In genomic region chr2:75706435-75706834, GRCm38 (mm10) we compare ENCODE assay signal across 1 mouse cellular context.
A peak's percentile ranks its signal among the peaks of the same experiment; 100 is the strongest.
TF ChIP-seq lines count a peak whose summit lies in the region.

No protein-coding gene starts in this region.

TF ChIP-seq in CH12.LX, 34 proteins besides CTCF, POLR2A, EP300 and RAD21 (continued from another document):
- TF ChIP-seq MAFK (IDR thresholded peaks at IDR 0.05; ENCODE audit: insufficient replicate concordance, low read length): no peak
- TF ChIP-seq POLR2AphosphoS2 (IDR thresholded peaks at IDR 0.05; ENCODE audit: low read depth, low read length): no peak
- no peak for TF ChIP-seq ZMIZ1 (IDR thresholded peaks at IDR 0.05; ENCODE audit: low read depth, low read length)
- TF ChIP-seq RCOR1 (conservative IDR thresholded peaks at IDR 0.05; ENCODE audit: low read depth, low read length): no peak
- no peak for TF ChIP-seq E2F4 (IDR thresholded peaks at IDR 0.05; ENCODE audit: insufficient replicate concordance, low read depth, low read length)
- no peak for TF ChIP-seq ZKSCAN1 (IDR thresholded peaks at IDR 0.05; ENCODE audit: borderline replicate concordance, low read depth, low read length)
- TF ChIP-seq HCFC1 (IDR thresholded peaks at IDR 0.05; ENCODE audit: low read depth, low read length): no peak
- TF ChIP-seq ZNF384 (IDR thresholded peaks at IDR 0.05; ENCODE audit: low read depth, low read length): no peak
- TF ChIP-seq KAT2A (IDR thresholded peaks at IDR 0.05; ENCODE audit: insufficient replicate concordance, low read length): no peak
- no peak for TF ChIP-seq ETS1 (conservative IDR thresholded peaks at IDR 0.05; ENCODE audit: low read depth, low read length)
- TF ChIP-seq TBP (conservative IDR thresholded peaks at IDR 0.05; ENCODE audit: low read depth, low read length): no peak
- no peak for TF ChIP-seq USF2 (conservative IDR thresholded peaks at IDR 0.05; ENCODE audit: low read depth, low read length)
- TF ChIP-seq CHD1 (IDR thresholded peaks at IDR 0.05; ENCODE audit: low read depth, low read length): no peak; the same call in 1 of the 2 replicates
- TF ChIP-seq USF1 (IDR thresholded peaks at IDR 0.05; ENCODE audit: low read depth, low read length): no peak
- no peak for TF ChIP-seq MXI1 (IDR thresholded peaks at IDR 0.05; ENCODE audit: low read depth, low read length)
- peak; percentile 34; the same call in 1 of the 2 replicates for TF ChIP-seq MAX (IDR thresholded peaks at IDR 0.05; ENCODE audit: low read length)
- no peak for TF ChIP-seq ZC3H11A (IDR thresholded peaks at IDR 0.05; ENCODE audit: low read depth, low read length)
- TF ChIP-seq MEF2A (IDR thresholded peaks at IDR 0.05; ENCODE audit: borderline replicate concordance, low read depth, low read length): no peak
- TF ChIP-seq MYC (IDR thresholded peaks at IDR 0.05; ENCODE audit: low read depth, low read length): 0 out of 2 replicates have a peak, but pooled peaks have one; percentile 51
- no peak for TF ChIP-seq NRF1 (IDR thresholded peaks at IDR 0.05; ENCODE audit: low read depth, low read length)
- TF ChIP-seq BHLHE40 (IDR thresholded peaks at IDR 0.05; ENCODE audit: low read depth, low read length): peak; percentile 64
- TF ChIP-seq TCF12 (IDR thresholded peaks at IDR 0.05; ENCODE audit: low read depth, low read length): no peak
- TF ChIP-seq SMC3 (IDR thresholded peaks at IDR 0.05; ENCODE audit: low read depth, low read length): no peak
- peak; percentile 42; the same call in 1 of the 2 replicates for TF ChIP-seq IRF4 (IDR thresholded peaks at IDR 0.05; ENCODE audit: low read depth, low read length)
- TF ChIP-seq NELFE (IDR thresholded peaks at IDR 0.05; ENCODE audit: low read depth, low read length): no peak
- TF ChIP-seq ELF1 (IDR thresholded peaks at IDR 0.05; ENCODE audit: low read depth, low read length): peak; percentile 59; the same call in 1 of the 2 replicates
- no peak for TF ChIP-seq MAZ (IDR thresholded peaks at IDR 0.05; ENCODE audit: low read depth, low read length)
